Mouse (Mus musculus) layer of hippocampus, postnatal 10 days (tissue): ENCODE measurements around the gene Rhof. TPM values are rescaled to one million over a fixed set of nuclear protein-coding genes. Genes with fewer than 3 reads are reported as not detected.

Source experiments
- DNase-seq, 2 experiments: peaks; one replicate each; pipeline ENCODE4 v3.0.0; 2021; ENCODE audit warnings: low spot score in 2 of 2
- long read RNA-seq: library from polyadenylated mRNA; stranded (forward); transcript quantifications from one replicate; pipeline ENCODE4 v2.0.0, GENCODE M21; 2023
- total RNA-seq, 2 experiments: library from RNA; stranded (reverse); gene quantifications; 2 replicates each; pipeline ENCODE4 v1.2.3; 2021

The Rhof gene
- 10 to 100 TPM; 40.9 to 46.6 TPM for total RNA-seq
- long read RNA-seq, transcript Rhof-201 (5 exons, 2,208 nt): major isoform, 62 of 70 reads
- long read RNA-seq, partial matches to known transcripts: 4 of 70 reads
- long read RNA-seq, other reads (novel, unspliced or antisense): 4 of 70 reads

- peak; percentile 88 to 92 for DNase-seq
Measured at GRCm38 (mm10) chr5:123132308-123133071, at the start of gene Rhof. Gene Rhof (minus strand): TSS chr5:123132692.

- DNase-seq: no peak
Measured at GRCm38 (mm10) chr5:123181536-123181935, 49.0 kb upstream of the Rhof start.

DNA sequence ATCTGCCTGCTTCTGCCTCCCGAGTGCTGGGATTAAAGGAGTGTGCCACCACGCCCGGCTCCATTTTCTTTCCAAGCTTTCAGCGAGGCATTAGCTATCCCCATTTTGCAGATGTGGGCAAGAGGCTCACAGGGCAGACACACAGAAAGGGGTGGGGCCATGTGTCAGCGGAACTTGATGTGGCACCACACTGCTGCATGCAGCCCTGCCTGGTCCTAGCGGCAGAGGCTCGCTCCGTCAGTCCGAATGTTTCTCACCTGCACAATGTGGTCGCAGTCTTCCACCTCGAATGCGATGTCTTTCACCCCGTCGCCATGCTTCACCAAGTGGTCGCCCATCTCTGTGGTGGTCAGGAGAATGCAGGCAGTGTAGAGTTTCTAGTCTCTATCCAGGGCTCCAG is 47.9 kb upstream of the Rhof start:
- no peak for DNase-seq

DNA sequence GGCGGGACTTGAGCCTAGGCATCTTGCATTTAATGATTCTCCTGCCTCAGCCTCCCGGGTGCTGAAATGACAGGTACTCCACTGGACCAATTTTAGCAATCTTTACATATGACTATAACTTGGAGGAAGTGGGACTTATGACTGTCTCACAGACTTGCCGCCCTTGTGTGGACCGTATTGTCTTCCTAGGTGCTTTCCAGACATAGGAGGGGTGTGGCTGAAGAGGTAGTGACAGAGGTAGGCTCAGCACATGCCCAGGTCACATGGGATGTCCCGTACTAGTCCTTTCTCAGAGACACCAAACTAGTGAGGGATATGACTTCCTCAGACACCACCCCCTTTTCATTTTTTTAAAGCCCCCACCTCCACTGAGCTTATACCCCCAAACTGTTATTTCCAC is 46.3 kb upstream of the Rhof start:
- DNase-seq: no peak

DNA sequence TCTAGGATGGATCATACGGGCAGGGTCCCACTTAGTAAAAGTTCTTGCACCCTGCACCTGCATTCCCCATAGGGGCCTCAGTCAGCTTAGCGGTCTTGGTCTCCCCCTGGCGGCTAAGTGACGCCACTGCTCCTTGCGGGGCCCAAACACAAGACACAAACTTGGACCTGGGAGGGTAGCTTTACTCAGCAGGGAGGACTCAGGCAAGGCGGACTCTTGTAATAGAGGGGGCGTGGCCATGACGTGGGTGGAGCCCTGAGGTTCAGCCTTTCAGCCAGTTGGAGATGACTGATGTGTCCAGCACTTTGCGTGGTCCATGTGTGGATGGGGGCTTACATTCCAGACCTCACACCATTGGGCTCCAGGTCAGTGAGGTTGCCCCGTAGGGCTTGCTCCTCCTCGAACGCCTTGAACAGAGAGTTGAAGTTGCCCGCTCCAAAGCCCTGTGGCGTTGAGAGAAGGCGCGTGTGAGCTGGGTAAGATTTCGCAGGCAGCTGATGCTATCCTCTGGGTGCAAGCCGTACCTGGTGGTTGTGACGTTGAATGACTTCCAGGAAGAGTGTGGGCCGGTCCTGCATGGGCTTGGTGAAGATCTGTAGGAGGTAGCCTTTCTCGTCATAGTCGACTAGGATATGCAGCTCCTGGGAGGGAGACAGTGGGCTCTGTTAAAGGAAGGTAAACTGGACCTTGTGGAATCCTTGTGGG is 39.3 kb upstream of the Rhof start:
- DNase-seq: peak; percentile 87 to 88

GRCm38 (mm10) chr5:123170365-123170764 is 37.9 kb upstream of the Rhof start:
- no peak for DNase-seq

- no peak for DNase-seq
Measured at GRCm38 (mm10) chr5:123169284-123169683, 36.8 kb upstream of the Rhof start, which contains the start of gene Psmd9. Gene Psmd9 (plus strand): TSS chr5:123169413.

DNA sequence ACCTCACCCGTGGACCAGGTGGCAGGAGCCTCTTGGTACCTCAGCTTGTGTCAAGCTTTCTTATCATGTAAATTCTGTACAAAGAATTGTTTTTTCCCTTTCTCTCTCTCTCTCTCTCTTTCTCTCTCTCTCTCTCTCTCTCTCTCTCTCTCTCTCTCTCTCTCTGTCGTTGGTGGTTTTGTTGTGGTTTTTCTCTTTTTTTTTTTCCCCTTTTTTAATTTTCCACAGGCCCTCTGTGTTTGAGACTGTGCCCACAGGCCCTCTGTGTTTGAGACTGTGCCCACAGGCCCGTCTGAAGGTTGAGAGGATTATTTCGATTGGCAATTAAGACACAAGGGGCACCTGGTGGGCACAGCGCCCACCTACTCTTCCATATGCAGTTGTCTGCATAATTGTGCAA is 35.1 kb upstream of the Rhof start:
- no peak for DNase-seq

GRCm38 (mm10) chr5:123166437-123166836 is 33.9 kb upstream of the Rhof start:
- DNase-seq: no peak

GRCm38 (mm10) chr5:123162942-123163341 is 30.4 kb upstream of the Rhof start:
- DNase-seq: no peak

- no peak for DNase-seq
Measured at GRCm38 (mm10) chr5:123160341-123160740, 27.8 kb upstream of the Rhof start.

- DNase-seq: no peak
Measured at GRCm38 (mm10) chr5:123159866-123160265, 27.4 kb upstream of the Rhof start.

- no peak for DNase-seq
Measured at GRCm38 (mm10) chr5:123159446-123159845, 27.0 kb upstream of the Rhof start.

DNA sequence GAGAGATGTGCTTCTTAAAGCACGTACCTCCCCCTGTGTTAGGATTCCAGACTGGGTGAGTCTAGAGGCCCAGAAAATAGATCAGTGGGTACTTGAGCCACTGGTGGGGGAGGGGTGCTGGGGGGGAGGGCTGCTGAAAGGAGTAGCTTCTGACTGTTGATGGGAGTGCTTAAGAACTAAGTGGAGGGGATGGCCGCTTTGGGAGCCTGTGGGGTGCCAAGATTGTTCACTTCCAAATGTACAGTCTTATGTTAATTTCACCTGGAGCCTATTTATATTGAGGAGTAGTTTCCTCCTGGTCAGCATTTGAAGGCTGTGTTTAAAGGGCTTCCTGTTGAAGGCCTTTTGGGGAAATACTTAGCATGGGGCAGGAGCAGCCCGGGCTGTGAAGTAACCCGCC is 25.5 kb upstream of the Rhof start:
- DNase-seq: no peak

GRCm38 (mm10) chr5:123156763-123157162 is 24.3 kb upstream of the Rhof start:
- no peak for DNase-seq

DNA sequence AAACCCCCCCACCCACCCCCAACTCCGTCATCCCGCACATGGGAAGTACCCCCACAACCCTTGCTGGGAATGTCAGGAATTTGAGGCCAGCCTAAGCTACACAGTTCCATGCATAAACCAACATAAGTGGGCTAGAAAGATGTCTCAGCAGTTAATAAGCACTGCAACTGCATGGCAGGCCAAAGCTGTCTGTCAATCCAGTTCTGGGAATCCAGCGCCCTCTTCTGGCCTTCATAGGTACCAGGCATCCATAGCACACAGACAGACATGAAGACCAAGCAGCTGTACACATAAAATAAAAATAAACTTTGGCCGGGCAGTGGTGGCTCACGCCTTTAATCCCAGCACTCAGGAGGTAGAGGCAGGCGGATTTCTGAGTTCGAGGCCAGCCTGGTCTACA is 22.9 kb upstream of the Rhof start:
- peak; percentile 74 to 79 for DNase-seq

GRCm38 (mm10) chr5:123152901-123153300 is 20.4 kb upstream of the Rhof start:
- no peak for DNase-seq

- DNase-seq: no peak
Measured at GRCm38 (mm10) chr5:123151707-123152362, 19.3 kb upstream of the Rhof start.

- no peak for DNase-seq
Measured at GRCm38 (mm10) chr5:123151077-123151476, 18.6 kb upstream of the Rhof start.

DNA sequence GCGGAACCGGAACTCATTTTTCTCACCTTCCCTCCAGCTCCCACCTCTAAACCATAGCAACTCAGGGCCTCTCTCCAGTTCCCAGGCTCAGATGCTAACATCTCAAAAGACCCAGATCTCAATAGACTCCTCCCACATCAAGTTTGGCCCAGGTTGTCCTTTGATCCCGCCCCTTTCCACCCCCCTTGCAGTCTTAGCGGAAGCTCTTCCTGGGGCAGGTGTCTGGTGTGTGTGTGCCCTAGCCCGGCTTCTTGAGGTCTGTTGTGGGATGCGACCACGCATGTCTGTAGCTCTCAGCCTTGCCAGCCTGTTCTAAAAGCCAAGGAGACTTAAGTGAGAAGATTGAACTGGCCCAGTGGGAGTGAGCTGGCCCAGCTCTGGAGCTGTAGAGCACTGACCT is 18.1 kb upstream of the Rhof start:
- no peak for DNase-seq

DNA sequence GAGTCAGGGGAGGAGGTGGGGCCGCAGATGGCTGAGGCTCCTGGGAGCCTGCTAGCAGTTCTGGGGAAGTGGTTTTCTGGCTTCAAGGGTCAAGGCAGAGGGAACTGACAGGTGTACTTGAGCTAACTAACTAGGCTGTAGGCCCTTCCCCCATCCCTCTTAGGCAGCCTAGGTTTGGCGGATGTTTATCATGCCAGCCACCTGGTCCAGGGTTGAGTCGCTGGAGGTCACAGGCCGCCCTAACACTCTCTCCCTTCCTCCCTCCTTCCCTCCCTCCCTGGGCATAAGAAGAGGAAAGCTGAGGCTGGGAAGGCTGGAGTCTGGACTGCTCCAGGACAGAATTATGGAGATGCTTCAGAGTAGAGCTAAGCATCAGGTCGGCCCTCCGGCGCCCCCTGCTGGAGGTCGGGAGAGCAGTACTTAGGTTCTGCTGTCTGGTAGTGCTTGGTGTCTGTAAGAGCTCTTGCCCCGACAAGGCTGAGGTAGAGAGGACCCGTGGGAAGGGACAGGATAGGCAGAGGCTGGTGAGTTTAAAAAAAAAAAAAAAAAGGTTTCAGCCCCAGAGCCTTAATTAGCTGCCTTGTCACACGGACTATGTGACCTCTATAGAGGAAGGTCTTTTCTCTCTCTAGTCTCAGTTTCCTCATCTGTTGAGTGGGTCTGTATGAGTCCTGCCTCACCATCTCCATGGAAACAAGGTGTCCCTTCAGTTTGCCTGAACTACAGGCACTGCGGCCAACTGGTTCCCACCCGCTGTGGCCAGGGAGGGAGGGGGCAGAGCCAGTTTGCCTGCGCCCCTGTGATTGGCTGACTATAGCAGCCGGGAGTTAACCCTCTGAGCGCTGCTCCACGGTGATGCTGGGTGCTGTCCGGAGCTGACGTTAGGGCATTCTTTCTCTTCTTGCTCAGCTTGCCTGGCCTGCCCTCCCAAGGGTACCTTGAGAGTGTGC is 17.2 kb upstream of the Rhof start:
- peak; percentile 91 to 94 for DNase-seq
